Mouse (Mus musculus): ENCODE measurements around the gene Mrpl50. TPM values are rescaled to one million over a fixed set of nuclear protein-coding genes. Genes with fewer than 3 reads are reported as not detected.

The Mrpl50 gene
- total RNA-seq (2014; fragmentation: Nextera tagmentation) (58.4 and 68.4 TPM in 2 replicates), total RNA-seq (2017) (45.5 and 47.7 TPM in 2 replicates), polyA plus RNA-seq (2012) (3.3 and 4.3 TPM in 2 replicates)

DNA sequence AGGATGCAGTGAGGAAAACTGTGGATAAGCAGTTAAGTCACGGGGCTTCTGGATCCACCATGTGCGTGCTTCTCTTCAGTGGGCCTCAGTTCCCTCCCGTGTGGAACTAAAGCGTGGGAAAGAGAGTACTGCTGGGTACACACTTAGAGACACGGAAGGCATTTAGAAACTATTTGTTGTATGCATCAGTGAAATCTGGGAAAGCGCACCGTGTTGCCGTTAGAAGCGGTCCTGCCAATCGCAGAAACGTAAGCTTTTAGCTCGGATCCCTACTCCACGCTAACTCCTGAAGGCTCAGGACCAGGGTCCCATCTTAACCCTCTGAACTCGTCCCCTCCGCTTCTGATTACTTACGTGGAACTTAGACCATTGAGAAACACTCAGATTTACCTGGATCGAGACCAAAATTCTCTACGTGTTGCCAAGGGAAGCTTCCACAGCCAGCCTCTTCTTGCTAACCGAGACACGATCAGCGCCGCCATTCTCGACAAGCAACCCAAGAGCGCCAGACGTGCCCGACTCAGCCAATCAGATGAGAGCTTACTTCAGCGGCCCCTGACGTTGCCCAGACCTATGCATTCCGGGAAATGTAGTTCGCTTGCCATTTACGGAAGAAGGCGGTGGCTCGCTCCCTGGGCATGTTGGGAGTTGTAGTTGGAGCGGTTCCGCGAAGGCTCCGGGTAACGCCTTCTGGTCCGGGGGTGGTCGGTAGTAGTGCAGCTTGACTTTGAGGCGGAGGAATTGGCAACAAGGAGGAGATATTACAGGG lies at the start of gene Mrpl50, which contains the start of gene Zfp189:
Mrpl50 (minus strand) TSS at position 522 of the 769 bp plus-strand sequence.
Zfp189 (plus strand) TSS at position 605 of the 769 bp plus-strand sequence.
- H3K27me3 ChIP-seq (ENCODE audit: insufficient read depth, low read length), result no peaks in the 10 kb centered on the region
- TF ChIP-seq TAL1 (conservative IDR thresholded peaks at IDR 0.05; ENCODE audit: low read depth, low read length), result no peak
- TF ChIP-seq GATA1 (IDR thresholded peaks at IDR 0.05; ENCODE audit: borderline replicate concordance, low read length), result no peak
- no peak for TF ChIP-seq POLR2AphosphoS5 (IDR thresholded peaks at IDR 0.05; ENCODE audit: insufficient replicate concordance, low read depth, low read length)
- TF ChIP-seq CTCF (IDR thresholded peaks at IDR 0.05; ENCODE audit: low read depth, low read length), result no peak
- TF ChIP-seq GATA2 (IDR thresholded peaks at IDR 0.05; ENCODE audit: borderline replicate concordance, low read depth, low read length), result no peak
- peak; percentile 89 for DNase-seq (ENCODE audit: low spot score)
- H3K4me1 ChIP-seq (ENCODE audit: insufficient read depth, low read depth, low read length), result peaks cover 30% of the 10 kb centered on the region
- peaks cover 37% of the 10 kb centered on the region for H3K36me3 ChIP-seq (replicated peaks)
- peak; percentile 99 for ATAC-seq (ENCODE audit: extremely low read depth, insufficient number of reproducible peaks, low FRiP score, poor library complexity, severe bottlenecking)
- H3K4me3 ChIP-seq (ENCODE audit: low read depth, low read length), result peak within 1 kb of the TSS; percentile 78
- H3K9me3 ChIP-seq (replicated peaks), result no peaks in the 10 kb centered on the region

DNA sequence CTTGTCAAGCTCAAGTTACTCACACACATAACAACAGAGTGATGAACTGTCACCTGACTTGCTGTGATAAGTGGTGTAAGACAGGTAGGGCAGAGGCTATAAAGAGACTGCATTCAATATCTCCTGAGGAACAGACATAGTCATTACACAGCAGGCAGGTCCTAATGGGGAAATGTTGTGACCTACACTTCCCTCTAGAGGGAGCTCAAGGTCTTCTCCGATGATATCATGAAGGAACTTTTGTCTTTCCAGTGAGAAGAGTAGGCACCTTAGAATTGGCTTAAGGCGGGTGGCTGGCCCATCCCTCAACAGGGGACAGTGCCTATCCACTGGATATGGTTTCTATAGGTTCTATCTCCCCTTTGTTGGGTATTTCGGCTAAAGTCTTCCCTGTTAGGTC lies 46.7 kb upstream of the Mrpl50 start:
- DNase-seq (ENCODE audit: low spot score), result peak; percentile 60
- Histone ChIP-seq H3K4me1 (ENCODE audit: insufficient read depth, low read depth, low read length) (peaks cover 14% of the 10 kb centered on the region), H3K36me3 (replicated peaks) (no peaks in the 10 kb centered on the region), H3K4me3 (ENCODE audit: low read depth, low read length) (no peak overlapping the region), H3K27me3 (ENCODE audit: insufficient read depth, low read length) (peaks cover 14% of the 10 kb centered on the region), H3K9me3 (replicated peaks) (no peaks in the 10 kb centered on the region)
- ATAC-seq (ENCODE audit: extremely low read depth, insufficient number of reproducible peaks, low FRiP score, poor library complexity, severe bottlenecking), result peak; percentile 88
- TF ChIP-seq CTCF (IDR thresholded peaks at IDR 0.05; ENCODE audit: low read depth, low read length), result peak; percentile 74
- TF ChIP-seq GATA2 (IDR thresholded peaks at IDR 0.05; ENCODE audit: borderline replicate concordance, low read depth, low read length), result no peak
- TF ChIP-seq GATA1 (IDR thresholded peaks at IDR 0.05; ENCODE audit: borderline replicate concordance, low read length), result no peak
- no peak for TF ChIP-seq POLR2AphosphoS5 (IDR thresholded peaks at IDR 0.05; ENCODE audit: insufficient replicate concordance, low read depth, low read length)
- no peak for TF ChIP-seq TAL1 (conservative IDR thresholded peaks at IDR 0.05; ENCODE audit: low read depth, low read length)

DNA sequence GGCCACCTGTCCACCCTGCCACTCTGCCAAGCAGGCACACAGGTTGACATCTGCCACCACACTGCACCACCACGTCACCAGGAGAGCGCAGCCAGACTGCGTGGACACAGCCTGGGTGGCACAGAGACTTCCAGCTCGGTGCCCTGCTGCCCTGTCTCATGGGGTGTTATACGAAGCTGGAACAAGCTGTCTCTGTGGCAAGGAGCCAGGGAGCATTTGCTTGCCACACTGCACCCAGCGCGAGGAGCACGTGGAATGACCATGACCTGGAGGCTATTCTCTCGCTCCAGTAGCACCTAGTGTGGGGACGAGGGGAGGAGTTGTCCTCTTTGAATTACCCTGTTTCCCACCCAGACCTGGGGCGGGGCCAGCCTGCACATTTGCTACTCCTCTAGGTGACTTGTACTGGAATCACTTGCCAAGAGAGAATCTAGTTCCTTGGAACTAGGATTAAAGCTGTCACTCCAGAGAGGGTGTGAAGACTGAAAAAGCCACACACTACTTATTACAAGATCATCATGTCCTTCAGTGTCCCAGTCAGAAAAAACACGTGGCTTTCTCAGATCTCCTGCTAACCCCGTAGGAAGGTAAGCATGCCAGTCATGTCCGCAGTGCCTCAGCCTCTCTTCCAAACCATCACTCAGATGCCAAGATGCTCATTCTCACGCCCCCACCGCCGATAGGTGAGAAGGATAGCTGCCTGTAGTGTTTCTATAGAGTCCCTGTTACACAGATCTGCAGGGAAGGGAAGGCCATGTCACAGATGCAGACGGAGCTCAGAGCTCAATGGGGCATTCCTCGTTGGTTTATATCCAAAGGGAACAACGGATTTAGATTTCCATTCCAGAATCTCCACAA lies 39.3 kb upstream of the Mrpl50 start:
- H3K36me3 ChIP-seq (replicated peaks), result no peaks in the 10 kb centered on the region
- no peaks in the 10 kb centered on the region for H3K9me3 ChIP-seq (replicated peaks)
- no peak overlapping the region for H3K4me3 ChIP-seq (ENCODE audit: low read depth, low read length)
- no peak for DNase-seq (ENCODE audit: low spot score)
- H3K27me3 ChIP-seq (ENCODE audit: insufficient read depth, low read length), result peaks cover 16% of the 10 kb centered on the region
- no peaks in the 10 kb centered on the region; the same call in 1 of the 2 replicates for H3K4me1 ChIP-seq (ENCODE audit: insufficient read depth, low read depth, low read length)
- no peak for ATAC-seq (ENCODE audit: extremely low read depth, insufficient number of reproducible peaks, low FRiP score, poor library complexity, severe bottlenecking)
- no peak for TF ChIP-seq GATA2 (IDR thresholded peaks at IDR 0.05; ENCODE audit: borderline replicate concordance, low read depth, low read length)
- TF ChIP-seq CTCF (IDR thresholded peaks at IDR 0.05; ENCODE audit: low read depth, low read length), result no peak

- no peaks in the 10 kb centered on the region for H3K9me3 ChIP-seq (replicated peaks)
- DNase-seq (ENCODE audit: low spot score) (no peak), ATAC-seq (ENCODE audit: extremely low read depth, insufficient number of reproducible peaks, low FRiP score, poor library complexity, severe bottlenecking) (no peak)
- TF ChIP-seq GATA1 (IDR thresholded peaks at IDR 0.05; ENCODE audit: borderline replicate concordance, low read length), result no peak
- TF ChIP-seq POLR2AphosphoS5 (IDR thresholded peaks at IDR 0.05; ENCODE audit: insufficient replicate concordance, low read depth, low read length), result no peak
- no peak for TF ChIP-seq CTCF (IDR thresholded peaks at IDR 0.05; ENCODE audit: low read depth, low read length)
- no peak for TF ChIP-seq GATA2 (IDR thresholded peaks at IDR 0.05; ENCODE audit: borderline replicate concordance, low read depth, low read length)
- TF ChIP-seq TAL1 (conservative IDR thresholded peaks at IDR 0.05; ENCODE audit: low read depth, low read length), result no peak
- H3K4me3 ChIP-seq (ENCODE audit: low read depth, low read length), result no peak overlapping the region
- H3K27me3 ChIP-seq (ENCODE audit: insufficient read depth, low read length), result peaks cover 18% of the 10 kb centered on the region
- H3K4me1 ChIP-seq (ENCODE audit: insufficient read depth, low read depth, low read length), result no peaks in the 10 kb centered on the region; the same call in 1 of the 2 replicates
- H3K36me3 ChIP-seq (replicated peaks), result no peaks in the 10 kb centered on the region
These were observed 37.3 kb upstream of the Mrpl50 start for GRCm38 (mm10) chr4:49558181-49558580.

DNA sequence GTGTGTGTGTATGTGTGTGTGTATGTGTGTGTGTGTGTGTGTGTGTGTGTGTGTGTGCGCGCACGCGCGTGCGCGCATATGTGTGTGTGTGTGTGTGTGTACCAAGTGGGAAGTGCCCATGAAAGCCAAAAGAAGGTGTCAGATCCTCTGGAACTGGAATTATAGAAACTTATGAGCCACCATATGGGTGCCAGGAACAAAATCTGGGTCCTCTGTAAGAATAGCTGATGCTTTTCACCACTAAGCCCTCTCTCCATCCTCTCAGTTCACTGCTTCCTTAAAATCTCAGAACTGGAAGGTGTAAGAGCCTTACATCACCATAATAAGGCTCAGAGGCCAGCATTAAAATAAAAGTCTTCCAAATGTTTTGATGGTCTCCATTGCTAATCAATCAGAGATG lies 36.5 kb upstream of the Mrpl50 start:
- Histone ChIP-seq H3K27me3 (ENCODE audit: insufficient read depth, low read length) (peaks cover 18% of the 10 kb centered on the region), H3K36me3 (replicated peaks) (no peaks in the 10 kb centered on the region), H3K9me3 (replicated peaks) (no peaks in the 10 kb centered on the region), H3K4me1 (ENCODE audit: insufficient read depth, low read depth, low read length) (no peaks in the 10 kb centered on the region; the same call in 1 of the 2 replicates), H3K4me3 (ENCODE audit: low read depth, low read length) (no peak overlapping the region)
- ATAC-seq (ENCODE audit: extremely low read depth, insufficient number of reproducible peaks, low FRiP score, poor library complexity, severe bottlenecking) (no peak), DNase-seq (ENCODE audit: low spot score) (no peak)
- TF ChIP-seq POLR2AphosphoS5 (IDR thresholded peaks at IDR 0.05; ENCODE audit: insufficient replicate concordance, low read depth, low read length) (no peak), GATA2 (IDR thresholded peaks at IDR 0.05; ENCODE audit: borderline replicate concordance, low read depth, low read length) (no peak), TAL1 (conservative IDR thresholded peaks at IDR 0.05; ENCODE audit: low read depth, low read length) (no peak), GATA1 (IDR thresholded peaks at IDR 0.05; ENCODE audit: borderline replicate concordance, low read length) (no peak), CTCF (IDR thresholded peaks at IDR 0.05; ENCODE audit: low read depth, low read length) (no peak)

DNA sequence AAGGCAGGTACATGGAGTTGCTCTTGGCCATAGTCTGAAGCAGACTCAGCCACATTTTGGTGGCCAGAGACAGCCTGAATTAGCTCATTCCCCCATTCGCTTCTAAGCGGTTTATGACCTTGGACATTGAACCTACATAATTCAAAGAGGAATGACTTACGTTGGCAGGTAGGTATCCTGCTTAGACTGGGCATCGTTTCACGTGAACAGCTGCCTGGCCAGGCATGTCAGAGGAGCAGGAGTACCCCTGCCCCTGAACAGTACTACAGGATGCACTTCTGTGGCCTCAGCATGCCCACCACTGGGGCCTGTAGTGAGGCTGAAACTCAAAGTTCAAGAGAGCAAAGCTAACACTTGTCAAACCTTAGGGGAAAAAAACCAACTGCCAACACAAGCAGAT lies 32.5 kb upstream of the Mrpl50 start:
- H3K9me3 ChIP-seq (replicated peaks), result no peaks in the 10 kb centered on the region
- H3K4me3 ChIP-seq (ENCODE audit: low read depth, low read length), result no peak overlapping the region
- peaks cover 12% of the 10 kb centered on the region for H3K27me3 ChIP-seq (ENCODE audit: insufficient read depth, low read length)
- no peaks in the 10 kb centered on the region; the same call in 1 of the 2 replicates for H3K4me1 ChIP-seq (ENCODE audit: insufficient read depth, low read depth, low read length)
- DNase-seq (ENCODE audit: low spot score), result no peak
- no peak for TF ChIP-seq CTCF (IDR thresholded peaks at IDR 0.05; ENCODE audit: low read depth, low read length)
- no peak for TF ChIP-seq GATA1 (IDR thresholded peaks at IDR 0.05; ENCODE audit: borderline replicate concordance, low read length)
- TF ChIP-seq POLR2AphosphoS5 (IDR thresholded peaks at IDR 0.05; ENCODE audit: insufficient replicate concordance, low read depth, low read length), result no peak
- no peak for TF ChIP-seq GATA2 (IDR thresholded peaks at IDR 0.05; ENCODE audit: borderline replicate concordance, low read depth, low read length)
- no peak for TF ChIP-seq TAL1 (conservative IDR thresholded peaks at IDR 0.05; ENCODE audit: low read depth, low read length)
- ATAC-seq (ENCODE audit: extremely low read depth, insufficient number of reproducible peaks, low FRiP score, poor library complexity, severe bottlenecking), result no peak
- H3K36me3 ChIP-seq (replicated peaks), result no peaks in the 10 kb centered on the region

Data from G1E (cell line).